Mouse (Mus musculus): ENCODE results near the gene Hspb6.
A peak's percentile ranks its signal among the peaks of the same experiment; 100 is the strongest.

Gene Hspb6

GRCm38 (mm10) chr7:30553021-30553589 is 1.1 kb downstream of the Hspb6 start:
- no peak for DNase-seq (ENCODE audit: low read depth, low spot score)

GRCm38 (mm10) chr7:30553810-30554584 is 2.0 kb downstream of the Hspb6 start:
- no peak for DNase-seq (ENCODE audit: low read depth, low spot score)

GRCm38 (mm10) chr7:30556894-30557536 is 5.0 kb downstream of the Hspb6 start:
- DNase-seq (ENCODE audit: low read depth, low spot score), result no peak

GRCm38 (mm10) chr7:30557901-30558514 is 6.0 kb downstream of the Hspb6 start:
- DNase-seq (ENCODE audit: low read depth, low spot score), result no peak

GRCm38 (mm10) chr7:30558656-30559442 is 6.9 kb downstream of the Hspb6 start:
- DNase-seq (ENCODE audit: low read depth, low spot score), result no peak

- peak; percentile 93 for DNase-seq (ENCODE audit: low read depth, low spot score)
Observed at GRCm38 (mm10) chr7:30559443-30559954, 7.5 kb downstream of the Hspb6 start, which contains the start of gene Lin37. Gene Lin37 (minus strand): TSS chr7:30559838.

GRCm38 (mm10) chr7:30560296-30560695 is 8.3 kb downstream of the Hspb6 start:
- no peak for DNase-seq (ENCODE audit: low read depth, low spot score)

- no peak for DNase-seq (ENCODE audit: low read depth, low spot score)
Observed at GRCm38 (mm10) chr7:30562526-30563116, 10.6 kb downstream of the Hspb6 start.

GRCm38 (mm10) chr7:30563117-30563905 is 11.3 kb downstream of the Hspb6 start, which contains the start of the genes U2af1l4, Gm49396 and Psenen:
Gene U2af1l4 (plus strand): TSS chr7:30563301.
Gene Gm49396 (plus strand): TSS chr7:30563344.
Gene Psenen (minus strand): TSS chr7:30563627.
- peak; percentile 98 for DNase-seq (ENCODE audit: low read depth, low spot score)

- DNase-seq (ENCODE audit: low read depth, low spot score), result no peak
Observed at GRCm38 (mm10) chr7:30563906-30564280, 11.9 kb downstream of the Hspb6 start.

- DNase-seq (ENCODE audit: low read depth, low spot score), result no peak
Observed at GRCm38 (mm10) chr7:30564970-30565571, 13.1 kb downstream of the Hspb6 start, which contains the start of gene Igflr1. Gene Igflr1 (plus strand): TSS chr7:30565427.

GRCm38 (mm10) chr7:30566033-30566432 is 14.1 kb downstream of the Hspb6 start:
- no peak for DNase-seq (ENCODE audit: low read depth, low spot score)

- no peak for DNase-seq (ENCODE audit: low read depth, low spot score)
Observed at GRCm38 (mm10) chr7:30567555-30567954, 15.6 kb downstream of the Hspb6 start.

GRCm38 (mm10) chr7:30572389-30572788 is 20.4 kb downstream of the Hspb6 start:
- DNase-seq (ENCODE audit: low read depth, low spot score), result no peak

- no peak for DNase-seq (ENCODE audit: low read depth, low spot score)
Observed at GRCm38 (mm10) chr7:30572969-30573368, 21.0 kb downstream of the Hspb6 start.

- no peak for DNase-seq (ENCODE audit: low read depth, low spot score)
Observed at GRCm38 (mm10) chr7:30579950-30580349, 28.0 kb downstream of the Hspb6 start.

- no peak for DNase-seq (ENCODE audit: low read depth, low spot score)
Observed at GRCm38 (mm10) chr7:30581547-30581946, 29.6 kb downstream of the Hspb6 start.

GRCm38 (mm10) chr7:30584339-30584738 is 32.4 kb downstream of the Hspb6 start:
- no peak for DNase-seq (ENCODE audit: low read depth, low spot score)

GRCm38 (mm10) chr7:30585170-30585569 is 33.2 kb downstream of the Hspb6 start:
- no peak for DNase-seq (ENCODE audit: low read depth, low spot score)
